Mouse (Mus musculus) lung, postnatal 0 days (tissue): Measurements from ENCODE around the gene Hmgcs1. TPM values are rescaled to one million over a fixed set of nuclear protein-coding genes. Genes with fewer than 3 reads are reported as not detected.
"Not testable (repeated sequence)": the region's sequence is repeated elsewhere in the genome, so short reads cannot be mapped to it uniquely, and the experiment has no call there.

ENCODE experiments used
- ATAC-seq: fragments of 200-750 bp; cut with Nextera tagmentation; 2 replicates; pipeline ENCODE4 v1.8.0; 2017; ENCODE audit warnings: moderate library complexity
- DNase-seq: peaks from one replicate; pipeline ENCODE4 v3.0.0-alpha.2; 2016; ENCODE audit warnings: low spot score
- H3K27ac ChIP-seq: fragments of 300-500 bp; sonication (generic); 2 replicates; pipeline ENCODE4 v1.5.1; 2014; ENCODE audit warnings: antibody characterized with exemption, mild to moderate bottlenecking, low read length, mixed read lengths
- H3K27me3 ChIP-seq: fragments of 300-500 bp; sonication (generic); replicated peaks from 2 replicates; pipeline ENCODE4 v1.6.1; 2014; ENCODE audit warnings: low read length, mixed read lengths; ENCODE audit not compliant: insufficient read depth
- H3K36me3 ChIP-seq: fragments of 300-500 bp; sonication (generic); 2 replicates; pipeline ENCODE4 v1.6.1; 2014; ENCODE audit warnings: low read length, mixed read lengths; ENCODE audit not compliant: insufficient read depth
- H3K4me1 ChIP-seq: fragments of 300-500 bp; sonication (generic); 2 replicates; pipeline ENCODE4 v1.6.1; 2014; ENCODE audit warnings: antibody characterized with exemption, low read depth, low read length, mixed read lengths; ENCODE audit not compliant: insufficient read depth
- H3K4me2 ChIP-seq: fragments of 300-500 bp; sonication (generic); replicated peaks from 2 replicates; pipeline ENCODE4 v1.6.1; 2014; ENCODE audit warnings: low read depth, mild to moderate bottlenecking, low read length, moderate library complexity, mixed read lengths
- H3K4me3 ChIP-seq: fragments of 300-500 bp; sonication (generic); 2 replicates; pipeline ENCODE4 v1.5.1; 2014; ENCODE audit warnings: low read depth, low read length
- H3K9ac ChIP-seq: fragments of 300-500 bp; sonication (generic); replicated peaks from 2 replicates; pipeline ENCODE4 v1.6.1; 2014; ENCODE audit warnings: low read depth, mild to moderate bottlenecking
- H3K9me3 ChIP-seq: fragments of 300-500 bp; sonication (generic); 2 replicates; pipeline ENCODE4 v1.6.1; 2016; ENCODE audit warnings: low read length, mixed read lengths
- CTCF ChIP-seq: IDR thresholded peaks from 2 replicates; pipeline ENCODE4 v1.5.1; 2016; ENCODE audit warnings: antibody characterized with exemption, mild to moderate bottlenecking
- EP300 ChIP-seq: IDR thresholded peaks from 2 replicates; pipeline ENCODE4 v1.6.1; 2016; ENCODE audit warnings: antibody characterized with exemption, mild to moderate bottlenecking, control low read depth
- WGBS: fragments of 180-500 bp; shearing (Covaris S2); extraction: QIAGEN DNeasy Blood & Tissue Kit; methylation state at CpG from one replicate; pipeline ENCODE4 v1.1.7; 2014; 5-methylcytosine and 5-hydroxymethylcytosine counted together
- polyA plus RNA-seq: library from polyadenylated mRNA; unstranded; fragments of >200 nt; fragmentation: Nextera tagmentation; extraction: Ambion mirVana; gene quantifications from 2 replicates; pipeline ENCODE4 v1.2.1, GENCODE M21; 2015

Gene Hmgcs1
- polyA plus RNA-seq, 1 experiment from 2014 or later: 95.4 TPM

DNA sequence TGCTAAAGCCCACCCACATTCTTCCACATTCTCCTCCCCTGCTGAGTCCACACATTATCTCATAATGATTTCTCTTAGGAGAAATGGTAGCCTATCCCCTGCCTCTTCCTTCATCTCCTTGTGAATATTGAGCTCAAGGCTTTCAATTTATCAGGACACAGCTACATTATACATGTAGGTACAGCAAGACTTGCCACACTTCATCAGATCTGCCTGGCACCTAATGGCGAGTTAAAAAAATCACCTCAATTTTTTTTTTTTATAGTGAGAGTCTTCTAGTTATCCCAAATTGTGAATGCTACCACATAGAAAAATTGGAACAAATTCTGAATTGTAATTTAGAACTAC is 40.5 kb upstream of the Hmgcs1 start:
- DNase-seq (no peak), ATAC-seq (no peak)
- Histone ChIP-seq H3K27me3 (no peaks in the 10 kb centered on the region), H3K9ac (no peak overlapping the region), H3K4me3 (no peak overlapping the region), H3K9me3 (no peaks in the 10 kb centered on the region), H3K27ac (no peak overlapping the region), H3K4me2 (no peak overlapping the region), H3K4me1 (no peaks in the 10 kb centered on the region), H3K36me3 (no peaks in the 10 kb centered on the region)
- 78% methylated on average over 1 of the region's 1 CpGs for WGBS
- TF ChIP-seq EP300 (no peak), CTCF (no peak)

DNA sequence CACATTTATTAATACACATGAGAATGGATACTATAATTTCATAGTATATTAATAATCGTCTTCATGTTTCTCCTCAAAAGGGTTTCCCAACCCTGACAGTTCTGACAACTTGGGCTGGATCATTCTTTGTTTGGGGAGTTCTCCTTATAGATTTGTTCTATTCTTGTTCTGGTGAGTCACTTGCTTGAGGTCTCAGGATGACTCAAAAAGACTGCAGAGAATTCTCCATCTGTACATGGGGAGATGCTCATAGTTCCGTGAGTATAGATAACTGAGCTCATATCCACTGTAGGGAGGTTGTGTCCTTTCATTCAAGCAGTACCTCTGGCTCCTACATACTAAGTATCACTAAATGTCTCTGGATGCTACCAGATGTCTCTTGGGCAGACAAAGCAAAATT is 35.4 kb upstream of the Hmgcs1 start:
- H3K27ac ChIP-seq: no peak overlapping the region
- no peak for TF ChIP-seq EP300
- H3K4me2 ChIP-seq: no peak overlapping the region
- no peak overlapping the region for H3K4me3 ChIP-seq
- no peaks in the 10 kb centered on the region for H3K9me3 ChIP-seq
- DNase-seq: no peak
- no peaks in the 10 kb centered on the region for H3K27me3 ChIP-seq
- no peaks in the 10 kb centered on the region for H3K36me3 ChIP-seq
- H3K4me1 ChIP-seq: no peaks in the 10 kb centered on the region
- no peak overlapping the region for H3K9ac ChIP-seq
- no peak for ATAC-seq
- 93% methylated on average over 2 of the region's 2 CpGs for WGBS

DNA sequence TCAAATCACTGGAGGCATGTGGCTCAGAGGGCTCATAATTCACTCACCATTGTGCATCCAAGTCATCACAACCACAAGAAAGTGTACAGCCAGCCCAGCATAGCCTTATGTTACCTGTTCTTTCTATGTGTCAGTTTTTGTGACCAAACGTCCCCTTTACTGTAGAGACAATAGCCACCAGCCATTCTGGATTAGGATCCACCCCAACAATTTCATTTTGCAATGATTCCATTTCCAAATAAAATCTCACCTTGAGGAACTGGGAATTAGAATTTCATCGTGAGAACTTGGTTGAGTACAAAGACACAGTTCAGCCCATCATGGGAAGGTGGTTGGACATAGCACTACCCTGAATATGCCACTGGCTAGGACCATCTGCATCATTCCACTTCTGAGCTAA is 33.9 kb upstream of the Hmgcs1 start:
- WGBS: 84% methylated on average over 2 of the region's 2 CpGs
- no peaks in the 10 kb centered on the region for H3K36me3 ChIP-seq
- no peaks in the 10 kb centered on the region for H3K9me3 ChIP-seq
- no peak for DNase-seq
- no peak for ATAC-seq
- H3K4me3 ChIP-seq: no peak overlapping the region
- no peak overlapping the region for H3K9ac ChIP-seq
- H3K4me1 ChIP-seq: no peaks in the 10 kb centered on the region
- no peak overlapping the region for H3K27ac ChIP-seq
- H3K27me3 ChIP-seq: no peaks in the 10 kb centered on the region
- no peak overlapping the region for H3K4me2 ChIP-seq
- TF ChIP-seq CTCF (no peak), EP300 (no peak)

DNA sequence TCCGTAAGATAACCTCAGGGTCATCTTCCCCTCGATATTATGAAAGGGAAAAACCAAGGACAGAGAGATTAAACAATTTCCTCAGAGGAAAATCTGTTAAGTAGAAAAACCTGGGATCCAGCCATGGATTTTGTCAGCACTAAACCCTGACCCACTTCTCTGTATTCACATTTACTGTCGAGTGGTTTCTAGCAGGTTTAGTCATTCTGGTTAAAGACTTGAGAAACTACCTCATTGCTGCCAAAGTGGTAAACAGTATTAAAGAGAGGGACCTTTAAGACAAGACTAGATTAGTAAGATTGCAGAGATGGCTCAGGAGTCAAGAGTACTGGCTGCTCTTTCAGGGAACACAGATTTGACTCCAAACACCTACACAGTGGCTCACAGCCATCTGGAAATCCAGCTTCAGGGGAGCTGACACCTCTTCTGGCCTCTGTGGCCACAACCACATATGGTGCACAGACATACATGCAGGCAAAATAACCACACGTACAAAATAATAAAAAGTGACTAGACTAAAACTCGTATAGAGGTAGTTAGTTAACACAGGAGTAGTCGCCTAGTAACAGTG is 33.2 kb upstream of the Hmgcs1 start:
- no peaks in the 10 kb centered on the region for H3K27me3 ChIP-seq
- no peaks in the 10 kb centered on the region for H3K4me1 ChIP-seq
- TF ChIP-seq CTCF: no peak
- TF ChIP-seq EP300: no peak
- H3K27ac ChIP-seq: no peak overlapping the region
- no peak overlapping the region for H3K4me3 ChIP-seq
- no peak overlapping the region for H3K9ac ChIP-seq
- no peaks in the 10 kb centered on the region for H3K9me3 ChIP-seq
- ATAC-seq (no peak), DNase-seq (no peak)
- 69% methylated on average over 6 of the region's 6 CpGs for WGBS
- H3K36me3 ChIP-seq: no peaks in the 10 kb centered on the region
- H3K4me2 ChIP-seq: no peak overlapping the region

DNA sequence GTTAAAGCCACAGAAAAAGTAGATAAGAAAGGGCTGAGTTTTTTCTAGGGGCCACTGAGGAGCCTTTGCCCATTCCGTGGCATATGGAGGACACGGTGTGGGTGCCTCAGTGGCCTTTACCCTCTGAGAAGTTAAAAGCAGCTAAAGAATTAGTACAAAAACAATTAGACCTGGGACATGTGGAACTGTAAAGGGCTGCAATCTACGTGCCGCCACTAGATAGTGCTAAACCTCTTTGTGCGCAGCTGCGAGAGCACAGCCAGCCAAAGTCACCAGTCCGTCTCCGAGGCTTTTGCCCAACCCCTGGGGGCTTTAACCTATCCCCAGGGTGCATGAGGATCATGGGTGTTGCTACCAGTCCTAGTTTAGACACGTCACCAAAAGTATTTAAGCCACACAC is 28.8 kb upstream of the Hmgcs1 start:
- H3K27me3 ChIP-seq, H3K27ac ChIP-seq, H3K4me2 ChIP-seq, DNase-seq, H3K4me1 ChIP-seq, H3K9me3 ChIP-seq, ATAC-seq, H3K36me3 ChIP-seq, H3K4me3 ChIP-seq, H3K9ac ChIP-seq: not testable (repeated sequence)
- 58% methylated on average over 2 of the region's 9 CpGs for WGBS
- TF ChIP-seq CTCF: peak; percentile 37

DNA sequence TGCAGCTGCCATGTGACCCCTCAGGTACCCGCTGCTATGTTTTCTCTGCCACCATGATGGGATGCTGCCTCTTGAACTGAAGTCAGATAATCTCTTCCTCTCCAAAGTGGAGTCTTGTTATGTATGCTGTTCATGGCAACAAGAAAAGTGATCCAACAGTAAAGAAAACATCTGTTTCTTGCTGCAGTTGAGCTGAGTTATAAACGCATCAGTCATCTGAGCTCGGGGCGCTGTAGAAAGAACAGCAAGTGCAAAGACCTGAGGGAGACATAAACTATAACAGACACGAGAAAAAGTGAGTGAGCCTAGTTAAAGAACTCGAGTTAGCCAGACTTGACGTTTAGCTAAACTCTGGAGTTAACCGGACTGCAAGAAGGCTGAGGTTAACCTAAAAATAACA is 11.4 kb upstream of the Hmgcs1 start:
- no peaks in the 10 kb centered on the region for H3K9me3 ChIP-seq
- H3K4me3 ChIP-seq: no peak overlapping the region
- ATAC-seq (no peak), DNase-seq (no peak)
- no peak for TF ChIP-seq CTCF
- TF ChIP-seq EP300: no peak
- no peak overlapping the region for H3K4me2 ChIP-seq
- no peak overlapping the region for H3K27ac ChIP-seq
- no peaks in the 10 kb centered on the region for H3K27me3 ChIP-seq
- no peaks in the 10 kb centered on the region for H3K4me1 ChIP-seq
- no peak overlapping the region for H3K9ac ChIP-seq
- WGBS: 64% methylated on average over 8 of the region's 8 CpGs
- no peaks in the 10 kb centered on the region for H3K36me3 ChIP-seq

DNA sequence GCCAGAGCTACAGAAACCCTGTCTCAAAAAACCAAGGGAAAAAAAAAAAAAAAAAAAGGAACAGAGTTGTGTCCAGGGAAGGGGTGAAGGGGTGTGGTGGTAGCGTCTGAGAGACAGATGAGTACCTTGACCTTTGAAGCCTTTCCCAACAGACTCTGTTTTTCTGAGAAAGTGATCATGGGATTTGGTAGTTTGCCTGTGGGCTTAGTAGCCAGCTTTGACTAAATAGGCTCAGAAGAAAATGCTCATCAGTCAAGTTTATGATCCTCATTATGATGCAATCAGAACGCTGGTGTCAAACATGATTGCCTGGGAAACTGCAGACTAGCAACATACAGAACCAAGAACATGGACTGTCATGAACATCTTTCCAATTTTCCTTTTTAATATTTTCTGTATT is 10.5 kb upstream of the Hmgcs1 start:
- 72% methylated on average over 2 of the region's 2 CpGs for WGBS
- no peak overlapping the region for H3K9ac ChIP-seq

More for the DNA sequence above, 10.5 kb upstream of the Hmgcs1 start:
- H3K27ac ChIP-seq: no peak overlapping the region
- H3K4me3 ChIP-seq: no peak overlapping the region
- no peak overlapping the region for H3K4me2 ChIP-seq
- ATAC-seq (no peak), DNase-seq (no peak)
- H3K9me3 ChIP-seq: no peaks in the 10 kb centered on the region
- no peaks in the 10 kb centered on the region for H3K4me1 ChIP-seq
- no peaks in the 10 kb centered on the region for H3K27me3 ChIP-seq
- no peaks in the 10 kb centered on the region for H3K36me3 ChIP-seq
- TF ChIP-seq CTCF (no peak), EP300 (no peak)
